Mouse (Mus musculus): ENCODE measurements around the gene Arl3. TPM values are rescaled to one million over a fixed set of nuclear protein-coding genes. Genes with fewer than 3 reads are reported as not detected.
A peak's percentile ranks its signal among the peaks of the same experiment; 100 is the strongest.

The Arl3 gene
- polyA plus RNA-seq, 1 experiment from 2014 or later: 115 TPM

GRCm38 (mm10) chr19:46607424-46607823, 34.4 kb upstream of the Arl3 start:
- Histone ChIP-seq H3K4me2 (no peak overlapping the region), H3K4me3 (no peak overlapping the region), H3K27me3 (no peaks in the 10 kb centered on the region), H3K4me1 (0 out of 2 replicates have a peak, but pooled peaks cover 5% of the 10 kb centered on the region), H3K36me3 (peaks cover 14% of the 10 kb centered on the region; the same call in 1 of the 2 replicates), H3K27ac (no peak overlapping the region), H3K9me3 (no peaks in the 10 kb centered on the region), H3K9ac (no peak overlapping the region)
- WGBS: 50% methylated on average over 7 of the region's 7 CpGs
- ATAC-seq (ENCODE audit: borderline replicate concordance, extremely low read depth, low FRiP score, low TSS enrichment): 0 out of 2 replicates have a peak, but pooled peaks have one; percentile 15

- no peaks in the 10 kb centered on the region for H3K9me3 ChIP-seq
- 0 out of 2 replicates have a peak, but pooled peaks cover 4% of the 10 kb centered on the region for H3K4me1 ChIP-seq
- WGBS: 88% methylated on average over 13 of the region's 13 CpGs
- H3K36me3 ChIP-seq: peaks cover 14% of the 10 kb centered on the region; the same call in 1 of the 2 replicates
- no peak overlapping the region for H3K4me2 ChIP-seq
- no peak overlapping the region for H3K9ac ChIP-seq
- H3K4me3 ChIP-seq: no peak overlapping the region
- no peak overlapping the region for H3K27ac ChIP-seq
- no peak for ATAC-seq (ENCODE audit: borderline replicate concordance, extremely low read depth, low FRiP score, low TSS enrichment)
- H3K27me3 ChIP-seq: no peaks in the 10 kb centered on the region
These were observed 33.7 kb upstream of the Arl3 start for GRCm38 (mm10) chr19:46606718-46607117.

DNA sequence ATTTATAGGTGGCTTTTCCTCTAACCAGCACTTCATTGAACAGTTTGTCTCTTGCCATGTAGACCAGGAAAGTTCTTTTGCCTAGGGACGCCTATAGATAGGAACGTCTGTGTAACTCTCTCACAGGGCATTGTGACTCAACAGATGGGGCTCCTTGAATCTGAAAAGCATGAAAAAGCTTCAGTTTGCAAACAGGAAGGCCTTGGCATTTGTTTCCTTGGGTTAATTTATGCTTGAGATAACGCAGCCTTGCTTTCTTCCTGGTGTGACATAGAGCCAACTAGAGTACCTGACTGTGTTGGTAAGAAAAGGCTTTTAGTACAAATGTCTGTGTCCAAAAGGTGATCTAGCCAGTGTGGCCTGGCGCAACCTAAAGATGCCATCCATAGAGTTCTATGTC, 29.4 kb upstream of the Arl3 start:
- Histone ChIP-seq H3K4me2 (no peak overlapping the region), H3K4me3 (no peak overlapping the region), H3K4me1 (peaks cover 21% of the 10 kb centered on the region), H3K27ac (no peak overlapping the region), H3K36me3 (0 out of 2 replicates have a peak, but pooled peaks cover 6% of the 10 kb centered on the region), H3K27me3 (no peaks in the 10 kb centered on the region), H3K9me3 (no peaks in the 10 kb centered on the region), H3K9ac (no peak overlapping the region)
- 81% methylated on average over 4 of the region's 4 CpGs for WGBS
- ATAC-seq (ENCODE audit: borderline replicate concordance, extremely low read depth, low FRiP score, low TSS enrichment): no peak

- Histone ChIP-seq H3K9ac (no peak overlapping the region), H3K4me1 (peaks cover 21% of the 10 kb centered on the region), H3K4me2 (no peak overlapping the region), H3K4me3 (no peak overlapping the region), H3K9me3 (no peaks in the 10 kb centered on the region), H3K36me3 (peaks cover 4% of the 10 kb centered on the region; the same call in 1 of the 2 replicates), H3K27ac (no peak overlapping the region), H3K27me3 (no peaks in the 10 kb centered on the region)
- 70% methylated on average over 14 of the region's 14 CpGs for WGBS
- ATAC-seq (ENCODE audit: borderline replicate concordance, extremely low read depth, low FRiP score, low TSS enrichment): no peak
These were observed 28.5 kb upstream of the Arl3 start for GRCm38 (mm10) chr19:46601491-46601890.

- H3K27ac ChIP-seq: no peak overlapping the region
- no peaks in the 10 kb centered on the region for H3K27me3 ChIP-seq
- H3K4me1 ChIP-seq: peaks cover 21% of the 10 kb centered on the region
- H3K4me2 ChIP-seq: peak overlapping the region; percentile 73; the same call in 1 of the 2 replicates
- H3K9ac ChIP-seq: peak overlapping the region; percentile 84; the same call in 1 of the 2 replicates
- H3K9me3 ChIP-seq: no peaks in the 10 kb centered on the region
- H3K36me3 ChIP-seq: no peaks in the 10 kb centered on the region; the same call in 1 of the 2 replicates
- 56% methylated on average over 4 of the region's 4 CpGs for WGBS
- ATAC-seq (ENCODE audit: borderline replicate concordance, extremely low read depth, low FRiP score, low TSS enrichment): no peak
- H3K4me3 ChIP-seq: peak overlapping the region; percentile 97
These were observed 27.4 kb upstream of the Arl3 start for GRCm38 (mm10) chr19:46600371-46600770.

DNA sequence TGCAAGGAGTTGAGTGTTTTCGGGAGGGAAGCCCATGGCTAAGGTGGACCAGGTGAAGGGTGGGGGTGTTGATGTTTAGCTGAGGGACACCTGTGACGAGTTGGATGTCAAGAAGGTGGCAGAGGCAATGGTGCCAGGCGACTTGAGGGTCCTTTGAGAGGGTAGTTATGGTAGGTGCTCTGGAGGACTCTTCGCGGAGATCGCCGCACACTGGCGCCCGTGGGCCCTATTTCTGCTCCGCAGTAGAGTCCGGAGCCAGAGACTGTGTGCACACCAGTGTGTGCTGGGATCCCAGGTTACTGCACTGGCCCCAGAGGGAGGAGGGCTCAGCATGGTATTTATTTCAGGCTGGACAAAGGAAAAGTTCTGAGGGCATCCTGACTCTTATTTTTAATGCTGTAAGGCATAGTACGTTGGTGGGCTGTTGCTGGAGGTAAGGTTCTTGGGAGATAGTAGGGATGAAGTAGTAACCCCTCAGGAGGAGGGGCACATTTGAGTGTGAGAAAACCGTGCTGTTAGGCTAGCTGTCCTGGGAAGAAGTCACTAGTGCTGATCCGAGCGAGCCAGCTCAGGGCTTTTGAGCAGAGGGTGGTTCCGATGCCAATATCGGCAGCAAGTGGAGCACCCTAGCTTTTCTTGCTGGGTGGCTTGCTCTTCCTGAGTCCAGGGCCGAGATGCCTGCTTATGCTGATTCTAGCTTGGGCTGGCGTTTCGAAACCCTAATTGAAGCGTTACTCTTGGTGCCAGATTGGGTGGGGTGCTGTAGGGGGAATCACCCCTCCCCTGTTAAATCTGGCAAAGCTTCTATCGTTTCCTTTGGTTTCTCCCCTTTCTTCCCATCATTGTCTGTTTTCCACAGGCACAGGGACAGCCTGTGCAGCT, 26.6 kb upstream of the Arl3 start:
- Histone ChIP-seq H3K9ac (peak overlapping the region; percentile 84), H3K4me3 (peak overlapping the region; percentile 97), H3K4me1 (peaks cover 21% of the 10 kb centered on the region), H3K4me2 (peak overlapping the region; percentile 73), H3K36me3 (peaks cover 4% of the 10 kb centered on the region; the same call in 1 of the 2 replicates), H3K27ac (peak overlapping the region; percentile 56), H3K27me3 (no peaks in the 10 kb centered on the region), H3K9me3 (no peaks in the 10 kb centered on the region)
- ATAC-seq (ENCODE audit: borderline replicate concordance, extremely low read depth, low FRiP score, low TSS enrichment): peak; percentile 13
- 13% methylated on average over 22 of the region's 22 CpGs for WGBS

- peak; percentile 99 for ATAC-seq (ENCODE audit: borderline replicate concordance, extremely low read depth, low FRiP score, low TSS enrichment)
- H3K27ac ChIP-seq: peak within 1 kb of the TSS; percentile 56
- H3K9ac ChIP-seq: peak within 1 kb of the TSS; percentile 84
- H3K36me3 ChIP-seq: peaks cover 11% of the 10 kb centered on the region; the same call in 1 of the 2 replicates
- peak within 1 kb of the TSS; percentile 97 for H3K4me3 ChIP-seq
- H3K4me2 ChIP-seq: peak within 1 kb of the TSS; percentile 73
- WGBS: 2% methylated on average over 22 of the region's 22 CpGs
- peaks cover 21% of the 10 kb centered on the region for H3K4me1 ChIP-seq
- H3K27me3 ChIP-seq: no peaks in the 10 kb centered on the region
- H3K9me3 ChIP-seq: no peaks in the 10 kb centered on the region
These were observed 25.8 kb upstream of the Arl3 start, which contains the start of gene Wbp1l for GRCm38 (mm10) chr19:46598720-46599252. TSS of gene Wbp1l (plus strand) at chr19:46599084.

- Histone ChIP-seq H3K9me3 (no peaks in the 10 kb centered on the region), H3K27ac (no peak overlapping the region), H3K27me3 (no peaks in the 10 kb centered on the region), H3K4me2 (peak overlapping the region; percentile 73), H3K4me1 (peaks cover 21% of the 10 kb centered on the region), H3K9ac (no peak overlapping the region), H3K4me3 (peak overlapping the region; percentile 97), H3K36me3 (peaks cover 11% of the 10 kb centered on the region; the same call in 1 of the 2 replicates)
- ATAC-seq (ENCODE audit: borderline replicate concordance, extremely low read depth, low FRiP score, low TSS enrichment): no peak
- WGBS: 74% methylated on average over 4 of the region's 4 CpGs
These were observed 25.2 kb upstream of the Arl3 start for GRCm38 (mm10) chr19:46598187-46598586.

GRCm38 (mm10) chr19:46592751-46593439, 19.9 kb upstream of the Arl3 start:
- H3K4me2 ChIP-seq: no peak overlapping the region

GRCm38 (mm10) chr19:46591575-46591974, 18.6 kb upstream of the Arl3 start:
- 77% methylated on average over 6 of the region's 6 CpGs for WGBS
- H3K9me3 ChIP-seq: no peaks in the 10 kb centered on the region
- no peak for ATAC-seq (ENCODE audit: borderline replicate concordance, extremely low read depth, low FRiP score, low TSS enrichment)
- peaks cover 43% of the 10 kb centered on the region; the same call in 1 of the 2 replicates for H3K36me3 ChIP-seq
- H3K4me2 ChIP-seq: no peak overlapping the region
- H3K9ac ChIP-seq: no peak overlapping the region
- H3K27ac ChIP-seq: no peak overlapping the region
- H3K4me1 ChIP-seq: no peaks in the 10 kb centered on the region
- no peaks in the 10 kb centered on the region for H3K27me3 ChIP-seq
- no peak overlapping the region for H3K4me3 ChIP-seq

More at GRCm38 (mm10) chr19:46592751-46593439, 19.9 kb upstream of the Arl3 start:
- Histone ChIP-seq H3K27me3 (no peaks in the 10 kb centered on the region), H3K4me1 (no peaks in the 10 kb centered on the region), H3K9me3 (no peaks in the 10 kb centered on the region), H3K4me3 (no peak overlapping the region), H3K27ac (no peak overlapping the region), H3K36me3 (peaks cover 43% of the 10 kb centered on the region; the same call in 1 of the 2 replicates), H3K9ac (no peak overlapping the region)
- no peak for ATAC-seq (ENCODE audit: borderline replicate concordance, extremely low read depth, low FRiP score, low TSS enrichment)
- 90% methylated on average over 9 of the region's 9 CpGs for WGBS

DNA sequence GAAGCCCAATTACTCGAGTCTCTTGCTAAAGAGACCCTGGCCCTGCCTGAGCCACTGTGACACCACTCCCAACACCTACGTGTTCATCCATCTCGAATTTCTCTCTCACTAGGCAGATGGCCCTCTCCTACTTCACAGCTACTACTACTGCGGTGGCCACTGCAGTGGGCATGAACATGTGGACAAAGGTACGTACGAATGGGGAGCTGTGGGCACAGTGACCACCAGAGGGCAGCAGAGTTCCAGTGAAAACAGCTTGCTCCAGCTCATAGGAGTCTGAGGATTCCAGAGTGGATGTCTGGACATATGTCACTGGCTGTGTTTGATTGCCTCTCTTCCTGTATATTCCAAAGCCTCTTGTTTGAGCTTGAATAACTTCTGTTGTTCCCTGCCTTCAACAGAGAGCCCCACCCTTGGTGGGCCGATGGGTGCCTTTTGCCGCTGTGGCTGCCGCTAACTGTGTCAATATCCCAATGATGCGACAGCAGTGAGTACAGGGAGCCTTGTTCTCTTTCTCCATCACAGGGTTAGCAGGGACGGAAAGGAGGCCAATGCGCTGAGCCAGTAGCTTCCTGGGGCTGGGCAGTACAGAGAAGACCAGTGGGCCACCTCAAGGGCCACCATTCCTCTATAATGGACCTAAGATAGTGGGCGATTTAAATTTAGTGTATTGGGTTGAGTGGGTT, 15.0 kb upstream of the Arl3 start:
- H3K9me3 ChIP-seq: no peaks in the 10 kb centered on the region
- 57% methylated on average over 13 of the region's 13 CpGs for WGBS
- H3K9ac ChIP-seq: no peak overlapping the region
- no peak overlapping the region for H3K27ac ChIP-seq
- H3K27me3 ChIP-seq: no peaks in the 10 kb centered on the region
- H3K4me1 ChIP-seq: no peaks in the 10 kb centered on the region
- H3K36me3 ChIP-seq: peaks cover 34% of the 10 kb centered on the region
- H3K4me2 ChIP-seq: no peak overlapping the region
- H3K4me3 ChIP-seq: no peak overlapping the region
- peak; percentile 72 for ATAC-seq (ENCODE audit: borderline replicate concordance, extremely low read depth, low FRiP score, low TSS enrichment)

Data from lung, embryonic 15.5 days (tissue).